Mouse (Mus musculus) myocyte (in vitro differentiated cells): ENCODE data around the gene Gnas. TPM values are rescaled to one million over a fixed set of nuclear protein-coding genes. Genes with fewer than 3 reads are reported as not detected.
A peak's percentile ranks its signal among the peaks of the same experiment; 100 is the strongest.

ENCODE experiments used
- H3K27me3 ChIP-seq: one replicate; pipeline ENCODE4 v1.6.1; 2011; ENCODE audit not compliant: control insufficient read depth, insufficient read depth, insufficient read length
- H3K36me3 ChIP-seq: one replicate; pipeline ENCODE4 v1.6.1; 2011; ENCODE audit not compliant: control insufficient read depth, insufficient read depth
- H3K4me2 ChIP-seq: one replicate; pipeline ENCODE4 v1.6.1; 2011; ENCODE audit warnings: low read depth, control low read depth
- H3K4me3 ChIP-seq: one replicate; pipeline ENCODE4 v1.5.1; 2011; ENCODE audit warnings: mild to moderate bottlenecking, control low read depth, moderate library complexity
- H3K79me2 ChIP-seq: one replicate; pipeline ENCODE4 v1.6.1; 2011; ENCODE audit not compliant: control insufficient read depth, insufficient read depth
- H3ac ChIP-seq: one replicate; pipeline ENCODE4 v1.6.1; 2011; ENCODE audit not compliant: control insufficient read depth, insufficient read length
- CEBPB ChIP-seq: IDR thresholded peaks from 2 replicates; pipeline ENCODE4 v1.6.1; 2011; ENCODE audit warnings: mild to moderate bottlenecking, moderate library complexity; ENCODE audit not compliant: poor library complexity, insufficient read depth, severe bottlenecking
- E2F4 ChIP-seq: IDR thresholded peaks from one replicate; pipeline ENCODE4 v1.6.1; 2011; ENCODE audit warnings: mild to moderate bottlenecking, control low read depth, moderate library complexity; ENCODE audit not compliant: insufficient read depth
- MAX ChIP-seq: IDR thresholded peaks from one replicate; pipeline ENCODE4 v1.6.1; 2011; ENCODE audit warnings: low read depth, mild to moderate bottlenecking, control low read depth
- MYOD1 ChIP-seq, 3 experiments: IDR thresholded peaks; one replicate each; pipeline ENCODE4 v1.6.1; 2011; ENCODE audit warnings: control low read depth in 2 of 3, low read depth in 2 of 3, mild to moderate bottlenecking in 2 of 3, moderate library complexity in 1 of 3; ENCODE audit not compliant: insufficient read length in 2 of 3, control insufficient read depth in 1 of 3
- MYOG ChIP-seq, 3 experiments: IDR thresholded peaks; one replicate each; pipeline ENCODE4 v1.6.1; 2011; ENCODE audit warnings: control low read depth in 2 of 3, low read depth in 2 of 3, mild to moderate bottlenecking in 2 of 3; ENCODE audit not compliant: insufficient read length in 2 of 3, control insufficient read depth in 1 of 3, insufficient read depth in 1 of 3
- POLR2A ChIP-seq: IDR thresholded peaks from one replicate; pipeline ENCODE4 v1.6.1; 2011; ENCODE audit warnings: low read depth, mild to moderate bottlenecking, control low read depth, moderate library complexity; ENCODE audit not compliant: insufficient read length
- POLR2AphosphoS2 ChIP-seq: IDR thresholded peaks from one replicate; pipeline ENCODE4 v1.6.1; 2011; ENCODE audit warnings: low read depth, control low read depth; ENCODE audit not compliant: insufficient read length
- REST ChIP-seq: IDR thresholded peaks from one replicate; pipeline ENCODE4 v1.6.1; 2011; ENCODE audit warnings: mild to moderate bottlenecking, control low read depth, moderate library complexity; ENCODE audit not compliant: insufficient read depth, insufficient read length
- SRF ChIP-seq: IDR thresholded peaks from one replicate; pipeline ENCODE4 v1.6.1; 2011; ENCODE audit warnings: low read depth; ENCODE audit not compliant: control insufficient read depth, insufficient read length
- TCF12 ChIP-seq: IDR thresholded peaks from one replicate; pipeline ENCODE4 v1.6.1; 2011; ENCODE audit warnings: mild to moderate bottlenecking, control low read depth; ENCODE audit not compliant: poor library complexity, insufficient read depth, severe bottlenecking
- TCF3 ChIP-seq: IDR thresholded peaks from one replicate; pipeline ENCODE4 v1.6.1; 2011; ENCODE audit warnings: low read depth, control low read depth; ENCODE audit not compliant: insufficient read length
- USF1 ChIP-seq: IDR thresholded peaks from one replicate; pipeline ENCODE4 v1.6.1; 2011; ENCODE audit warnings: low read depth, mild to moderate bottlenecking, control low read depth, moderate library complexity
- polyA plus RNA-seq: library from polyadenylated mRNA; unstranded; fragments of >200 nt; fragmentation: generic; extraction: Trizol; gene quantifications from one replicate; pipeline ENCODE4 v1.2.1, GENCODE M21; 2012; ENCODE audit warnings: missing spikeins

Gene Gnas
- polyA plus RNA-seq, 1 experiment: 1,706 TPM

DNA sequence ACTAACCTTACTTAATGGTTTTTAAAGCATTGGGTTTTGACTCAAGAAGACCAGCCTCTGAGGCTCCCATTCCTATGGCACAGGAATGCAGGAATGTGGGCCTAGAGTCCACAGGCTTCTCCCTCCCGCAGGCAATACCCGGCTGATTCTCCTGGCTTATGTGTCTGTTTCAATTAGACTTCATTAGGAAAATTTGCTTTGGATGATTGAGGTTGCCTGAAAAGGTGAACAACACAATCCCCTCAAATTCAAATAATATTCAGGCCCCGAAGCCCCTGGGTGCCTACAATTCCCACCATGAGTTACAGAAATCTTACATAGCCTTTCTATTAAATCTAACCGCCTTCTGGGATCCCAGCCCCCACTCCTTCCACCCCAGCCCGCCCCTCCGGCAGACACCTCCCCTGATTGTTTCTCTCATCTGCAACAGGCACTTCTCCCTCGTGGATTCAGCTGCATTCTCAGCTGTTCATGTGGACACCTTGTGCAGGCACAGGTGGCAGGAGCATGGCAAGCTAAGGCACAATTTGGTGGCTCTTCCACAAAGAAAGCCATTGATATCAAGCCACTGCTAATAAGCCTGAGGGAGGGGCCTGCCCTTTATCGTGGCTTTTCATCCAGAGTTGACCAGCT is 7.0 kb downstream of the Gnas start:
- no peaks in the 10 kb centered on the region for H3K27me3 ChIP-seq
- peaks cover 61% of the 10 kb centered on the region for H3K79me2 ChIP-seq
- H3K4me2 ChIP-seq: peak overlapping the region; percentile 55
- no peak overlapping the region for H3K4me3 ChIP-seq
- TF ChIP-seq TCF3: peak; percentile 90
- no peak for TF ChIP-seq MAX
- peak; percentile 89 for TF ChIP-seq TCF12
- TF ChIP-seq MYOG (IDR thresholded peaks at IDR 0.05; ENCODE audit: control insufficient read depth in 1 of 3, insufficient read depth in 1 of 3, insufficient read length in 2 of 3, low read depth in 2 of 3): peak; percentile 55 to 97 (median 88)
- no peak for TF ChIP-seq POLR2A
- peak; percentile 31 to 97 (median 95) for TF ChIP-seq MYOD1 (IDR thresholded peaks at IDR 0.05; ENCODE audit: control insufficient read depth in 1 of 3, insufficient read length in 2 of 3, low read depth in 2 of 3)
- H3K36me3 ChIP-seq: peaks cover 4% of the 10 kb centered on the region
- no peak overlapping the region for H3ac ChIP-seq

DNA sequence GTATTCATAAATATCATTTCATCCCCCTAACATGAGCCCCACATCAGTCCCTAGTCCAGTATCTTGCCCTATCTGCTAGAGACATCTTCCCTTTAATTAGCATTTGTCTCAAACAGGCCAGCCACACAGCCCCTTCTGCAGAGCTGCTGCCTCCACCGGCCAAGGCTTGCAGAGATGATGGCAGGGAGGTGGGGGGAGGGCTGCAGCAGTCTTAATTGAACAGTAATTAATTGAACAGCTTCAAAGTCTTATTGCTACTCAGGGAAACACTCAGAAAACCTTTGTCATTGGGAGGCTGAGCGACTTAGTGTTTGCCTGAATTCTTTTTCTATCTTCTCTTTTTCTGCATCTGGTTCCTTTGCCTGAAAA is 7.5 kb downstream of the Gnas start:
- Histone ChIP-seq H3K79me2 (peaks cover 61% of the 10 kb centered on the region), H3K4me2 (peak overlapping the region; percentile 56), H3K27me3 (no peaks in the 10 kb centered on the region), H3K4me3 (no peak overlapping the region), H3K36me3 (peaks cover 4% of the 10 kb centered on the region), H3ac (no peak overlapping the region)
- no peak for TF ChIP-seq SRF
- TF ChIP-seq MYOG (IDR thresholded peaks at IDR 0.05; ENCODE audit: control insufficient read depth in 1 of 3, insufficient read depth in 1 of 3, insufficient read length in 2 of 3, low read depth in 2 of 3): no peak
- TF ChIP-seq USF1: no peak
- no peak for TF ChIP-seq TCF3
- TF ChIP-seq MAX: no peak
- TF ChIP-seq TCF12: no peak
- no peak for TF ChIP-seq MYOD1 (IDR thresholded peaks at IDR 0.05; ENCODE audit: control insufficient read depth in 1 of 3, insufficient read length in 2 of 3, low read depth in 2 of 3)
- no peak for TF ChIP-seq E2F4
- TF ChIP-seq POLR2AphosphoS2: no peak
- TF ChIP-seq REST: no peak
- TF ChIP-seq CEBPB: no peak
- no peak for TF ChIP-seq POLR2A

DNA sequence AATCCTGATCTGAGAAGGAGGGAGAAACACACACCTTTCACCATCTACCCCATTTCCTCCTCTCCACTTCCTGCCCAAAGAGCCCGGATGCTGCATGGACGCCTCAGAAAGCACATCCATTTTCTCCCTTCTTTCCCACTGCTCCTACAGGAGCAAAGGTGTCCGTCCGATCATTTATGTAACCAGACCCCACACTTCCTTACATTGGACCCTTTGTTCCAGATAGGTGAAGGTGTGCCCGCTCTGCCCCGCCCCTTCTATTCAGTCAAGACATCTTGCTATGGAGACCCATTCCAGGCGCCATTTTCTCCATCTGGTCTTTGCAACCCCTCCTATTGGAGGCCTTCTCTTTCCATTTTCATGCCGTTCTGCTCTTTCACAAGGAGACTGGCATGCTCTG is 10.3 kb downstream of the Gnas start:
- TF ChIP-seq USF1: no peak
- no peak for TF ChIP-seq SRF
- TF ChIP-seq MYOG (IDR thresholded peaks at IDR 0.05; ENCODE audit: control insufficient read depth in 1 of 3, insufficient read depth in 1 of 3, insufficient read length in 2 of 3, low read depth in 2 of 3): no peak
- TF ChIP-seq POLR2AphosphoS2: no peak
- no peak for TF ChIP-seq POLR2A
- no peak for TF ChIP-seq MYOD1 (IDR thresholded peaks at IDR 0.05; ENCODE audit: control insufficient read depth in 1 of 3, insufficient read length in 2 of 3, low read depth in 2 of 3)
- no peak for TF ChIP-seq MAX
- no peak for TF ChIP-seq TCF3
- H3ac ChIP-seq: peak overlapping the region; percentile 4
- peaks cover 15% of the 10 kb centered on the region for H3K27me3 ChIP-seq
- no peaks in the 10 kb centered on the region for H3K36me3 ChIP-seq
- peak overlapping the region; percentile 15 for H3K4me2 ChIP-seq
- peak overlapping the region; percentile 49 for H3K4me3 ChIP-seq
- H3K79me2 ChIP-seq: peaks cover 44% of the 10 kb centered on the region

DNA sequence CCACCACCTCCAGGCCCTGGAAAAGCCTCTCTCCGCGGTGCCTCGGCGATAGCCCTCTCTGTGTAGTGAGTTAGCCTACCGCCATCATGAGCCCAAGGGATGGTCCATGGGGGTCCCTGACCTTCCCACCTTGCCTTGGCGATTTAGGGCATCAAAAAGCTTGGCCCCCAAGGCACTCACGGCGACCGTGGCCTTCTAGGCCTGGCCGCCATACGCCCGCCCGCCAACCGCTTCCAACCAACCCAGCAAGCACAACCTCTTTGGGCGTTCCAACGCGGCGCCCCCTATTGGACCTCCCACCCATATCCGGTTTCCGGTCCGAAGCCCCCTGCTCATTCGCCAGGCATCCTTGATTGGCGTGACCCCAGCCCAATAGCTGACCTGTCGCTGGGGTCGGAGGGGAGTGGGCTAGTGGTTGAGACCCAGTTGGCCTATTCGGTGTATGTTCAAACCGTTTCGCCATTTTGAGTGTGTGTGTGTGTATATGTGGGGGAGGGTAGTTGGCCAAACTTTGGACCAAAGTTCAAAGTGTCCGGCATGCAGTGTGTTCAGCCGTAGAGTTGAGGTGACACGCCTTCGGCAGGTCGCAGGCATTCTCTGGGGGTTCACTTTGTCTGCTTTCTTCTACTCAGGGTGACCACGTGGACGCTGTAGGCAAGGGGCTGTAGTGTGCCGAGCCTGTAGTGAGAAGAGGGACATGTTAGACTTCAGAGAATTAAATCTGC is 11.2 kb downstream of the Gnas start:
- H3K4me2 ChIP-seq: peak overlapping the region; percentile 79
- peaks cover 24% of the 10 kb centered on the region for H3K27me3 ChIP-seq
- H3ac ChIP-seq: peak overlapping the region; percentile 4
- H3K4me3 ChIP-seq: peak overlapping the region; percentile 49
- TF ChIP-seq POLR2A: peak; percentile 73
- peak; percentile 75 for TF ChIP-seq POLR2AphosphoS2
- TF ChIP-seq SRF: peak; percentile 12
- peak; percentile 45 for TF ChIP-seq E2F4
- TF ChIP-seq USF1: no peak
- no peak for TF ChIP-seq MYOD1 (IDR thresholded peaks at IDR 0.05; ENCODE audit: control insufficient read depth in 1 of 3, insufficient read length in 2 of 3, low read depth in 2 of 3)
- H3K36me3 ChIP-seq: no peaks in the 10 kb centered on the region
- peaks cover 36% of the 10 kb centered on the region for H3K79me2 ChIP-seq

DNA sequence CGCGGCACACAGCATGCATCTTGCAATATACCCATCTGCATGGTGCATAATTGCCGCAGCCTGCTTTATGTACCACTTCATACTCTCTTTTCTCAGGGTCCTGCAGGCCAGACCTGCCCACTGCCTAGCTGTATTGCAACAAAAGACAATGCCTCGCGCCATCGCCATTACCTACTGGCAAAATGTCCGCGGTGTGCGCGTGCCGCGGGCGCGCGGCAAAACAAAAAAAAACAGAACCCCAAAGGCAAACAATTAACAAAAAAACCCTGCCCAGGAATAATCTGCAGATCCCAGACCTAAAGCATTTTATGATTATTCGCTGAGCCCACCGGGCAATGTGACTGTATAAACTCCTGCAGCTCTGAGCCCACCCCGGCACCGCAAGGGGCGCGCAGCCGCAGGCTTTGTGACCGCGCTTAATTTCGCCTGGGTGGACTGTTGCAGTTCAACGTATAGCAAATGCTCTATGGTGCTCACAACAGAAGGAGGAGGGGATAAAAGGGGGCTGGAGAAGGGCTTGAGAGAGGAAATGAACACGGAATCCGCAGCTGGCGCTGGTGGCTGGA is 11.9 kb downstream of the Gnas start:
- Histone ChIP-seq H3ac (no peak overlapping the region), H3K27me3 (peaks cover 26% of the 10 kb centered on the region), H3K79me2 (peaks cover 29% of the 10 kb centered on the region), H3K4me3 (peak overlapping the region; percentile 49), H3K4me2 (peak overlapping the region; percentile 79), H3K36me3 (no peaks in the 10 kb centered on the region)
- TF ChIP-seq E2F4: no peak
- TF ChIP-seq POLR2A: no peak
- peak in 1 of 3 experiments; percentile 33 for TF ChIP-seq MYOG (IDR thresholded peaks at IDR 0.05; ENCODE audit: control insufficient read depth in 1 of 3, insufficient read depth in 1 of 3, insufficient read length in 2 of 3, low read depth in 2 of 3)
- TF ChIP-seq TCF12: no peak
